Mouse (Mus musculus) cerebellum, postnatal 10 days (tissue): ENCODE measurements around the gene Rpl3.

ENCODE experiments used
- DNase-seq, 2 experiments: peaks; one replicate each; pipeline ENCODE4 v3.0.0; 2021; ENCODE audit warnings: mixed read lengths in 2 of 2

Rpl3 gene

DNA sequence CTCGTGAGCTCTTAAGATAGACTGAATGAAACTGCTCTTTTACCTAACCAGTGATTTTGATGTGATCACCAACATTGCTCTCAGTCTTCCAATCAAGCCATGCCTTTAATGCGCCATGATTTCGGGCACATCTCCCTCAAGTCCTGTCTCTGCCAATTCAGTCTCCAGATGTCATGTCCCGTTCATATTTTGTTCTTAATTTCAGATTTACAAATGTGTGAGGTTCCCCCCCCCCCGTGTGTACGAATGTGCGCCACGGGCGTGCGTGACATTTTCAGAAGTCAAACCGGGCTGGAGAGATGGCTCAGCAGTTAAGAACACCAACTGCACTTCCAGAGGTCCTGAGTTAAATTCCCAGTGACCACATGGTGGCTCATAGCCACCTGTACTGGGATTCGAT lies 7.9 kb downstream of the Rpl3 start:
- DNase-seq: peak in 1 of 2 experiments; percentile 50

GRCm38 (mm10) chr15:80083276-80083731 lies 8.4 kb downstream of the Rpl3 start:
- peak; percentile 99 to 100 for DNase-seq

GRCm38 (mm10) chr15:80082661-80083275 lies 8.9 kb downstream of the Rpl3 start:
- no peak for DNase-seq

GRCm38 (mm10) chr15:80081801-80082546 lies 9.7 kb downstream of the Rpl3 start:
- DNase-seq: no peak

DNA sequence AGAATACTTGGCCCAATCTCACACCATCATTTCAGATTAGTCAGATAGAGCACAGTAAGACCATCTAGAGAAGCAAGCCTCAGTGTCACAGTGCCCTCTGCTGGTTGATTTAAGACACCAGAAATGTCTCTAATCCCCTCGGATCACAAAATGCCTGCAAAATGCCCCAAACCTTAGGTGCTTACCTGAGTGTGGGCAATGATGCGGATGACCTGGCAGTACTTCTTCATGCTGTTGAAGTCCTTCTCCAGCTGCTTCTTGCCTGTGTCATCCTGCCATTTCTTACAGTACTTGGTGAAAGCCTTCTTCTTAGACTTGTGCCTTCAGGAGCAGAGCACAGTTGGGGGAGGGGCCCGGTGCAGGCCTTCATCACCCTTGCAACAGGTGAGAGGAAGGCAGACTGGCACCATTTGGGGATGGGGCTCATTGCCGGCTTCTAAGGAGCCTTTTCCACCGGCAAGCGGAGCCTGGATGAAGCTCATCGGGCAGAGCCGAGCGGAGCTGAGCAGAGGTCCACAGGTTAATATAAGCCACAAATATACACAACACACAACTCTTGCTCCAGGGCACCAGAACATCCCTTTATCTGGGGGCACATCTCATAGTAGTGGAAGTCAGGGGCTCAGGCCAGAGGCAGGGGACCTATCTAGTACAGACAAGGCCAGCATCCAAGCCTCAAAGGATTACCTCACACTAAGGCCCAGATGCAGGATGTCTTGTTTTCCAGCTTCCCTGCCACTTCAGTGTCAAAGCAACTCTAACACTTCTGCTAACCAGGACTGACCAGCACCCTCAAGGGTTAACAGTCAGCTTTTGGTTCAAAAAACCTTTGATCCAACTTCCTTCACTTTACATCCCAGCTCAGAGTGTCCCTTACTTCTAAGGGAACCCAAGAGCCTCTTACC lies 10.7 kb downstream of the Rpl3 start:
- peak; percentile 67 to 82 for DNase-seq

- DNase-seq: no peak
Measured at GRCm38 (mm10) chr15:80079954-80080353, 11.7 kb downstream of the Rpl3 start.

- no peak for DNase-seq
Measured at GRCm38 (mm10) chr15:80079129-80079668, 12.5 kb downstream of the Rpl3 start.

GRCm38 (mm10) chr15:80078058-80078814 lies 13.4 kb downstream of the Rpl3 start:
- DNase-seq: no peak

DNA sequence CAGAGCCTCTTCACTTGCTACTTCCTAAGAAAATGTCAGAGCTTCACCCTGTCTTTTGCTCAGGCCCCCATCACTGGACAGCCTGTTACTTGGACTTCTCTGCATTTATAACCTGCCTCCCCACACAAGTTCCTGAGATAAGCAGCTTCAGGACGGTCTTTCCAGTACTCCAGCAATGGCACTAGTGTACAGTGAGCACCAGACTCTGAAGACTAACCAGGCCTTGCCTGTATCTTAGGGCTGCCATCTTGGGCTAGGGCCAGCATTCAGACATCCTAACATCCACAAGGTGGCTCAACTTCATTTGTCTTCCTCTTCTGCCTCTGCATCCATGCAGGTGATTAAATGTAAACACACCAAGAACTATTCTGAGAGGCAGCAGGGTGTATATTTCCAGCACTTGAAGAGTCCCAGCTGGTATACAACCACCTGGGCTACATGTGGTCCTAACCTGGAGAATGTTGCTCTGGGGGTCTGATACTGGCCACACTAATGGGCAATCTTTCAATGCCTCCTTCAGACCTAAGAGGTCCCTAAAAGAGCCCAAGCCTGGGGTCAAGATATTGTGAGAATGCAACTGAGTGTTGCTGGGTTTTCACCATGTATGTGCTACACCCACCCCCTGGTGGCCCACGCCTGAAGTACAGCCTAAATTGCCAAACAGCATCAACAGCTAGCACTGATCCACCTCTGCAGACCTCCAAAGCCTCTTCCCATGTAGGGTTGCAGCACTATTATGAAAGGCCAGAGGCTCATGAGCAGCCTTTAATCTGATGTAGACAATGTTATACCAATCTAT lies 15.1 kb downstream of the Rpl3 start:
- DNase-seq: peak; percentile 88 to 91

- no peak for DNase-seq
Measured at GRCm38 (mm10) chr15:80075733-80076337, 15.8 kb downstream of the Rpl3 start.

GRCm38 (mm10) chr15:80075374-80075694 lies 16.3 kb downstream of the Rpl3 start:
- no peak for DNase-seq

GRCm38 (mm10) chr15:80074663-80075373 lies 16.9 kb downstream of the Rpl3 start:
- DNase-seq: no peak

DNA sequence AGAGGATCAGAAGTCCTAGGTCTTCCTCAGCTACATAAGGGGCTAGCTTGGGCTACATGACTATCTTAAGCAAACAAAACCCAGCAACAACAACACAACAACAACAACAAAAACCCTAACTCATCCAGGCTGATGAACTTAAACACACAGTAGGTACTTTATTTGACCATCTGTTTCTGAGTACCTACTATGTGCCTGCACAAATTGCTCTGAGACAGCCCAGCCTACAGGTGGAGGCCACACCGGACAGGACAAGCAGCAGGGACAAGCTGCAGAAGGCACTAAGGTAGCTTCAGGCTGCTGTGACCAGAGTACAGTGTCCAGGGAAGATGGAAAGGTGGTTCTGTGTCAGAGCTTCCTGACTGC lies 18.4 kb downstream of the Rpl3 start:
- no peak for DNase-seq

- no peak for DNase-seq
Measured at GRCm38 (mm10) chr15:80072579-80073255, 19.0 kb downstream of the Rpl3 start.

GRCm38 (mm10) chr15:80071951-80072437 lies 19.7 kb downstream of the Rpl3 start:
- DNase-seq: peak in 1 of 2 experiments; percentile 33

- no peak for DNase-seq
Measured at GRCm38 (mm10) chr15:80070095-80070644, 21.5 kb downstream of the Rpl3 start.

GRCm38 (mm10) chr15:80069171-80069570 lies 22.5 kb downstream of the Rpl3 start:
- DNase-seq: no peak

- peak; percentile 42 to 56 for DNase-seq
Measured at GRCm38 (mm10) chr15:80066538-80066937, 25.1 kb downstream of the Rpl3 start.

- peak; percentile 58 to 66 for DNase-seq
Measured at GRCm38 (mm10) chr15:80065414-80065813, 26.3 kb downstream of the Rpl3 start.
